Mouse (Mus musculus) ovary, postnatal 36 days (tissue): ENCODE results near the gene Six6.

Source experiments
- DNase-seq: peaks from one replicate; pipeline ENCODE4 v3.0.0; 2022; ENCODE audit warnings: low spot score, mixed read lengths

Gene Six6

GRCm38 (mm10) chr12:72957829-72958424 is 18.2 kb downstream of the Six6 start:
- DNase-seq = no peak

DNA sequence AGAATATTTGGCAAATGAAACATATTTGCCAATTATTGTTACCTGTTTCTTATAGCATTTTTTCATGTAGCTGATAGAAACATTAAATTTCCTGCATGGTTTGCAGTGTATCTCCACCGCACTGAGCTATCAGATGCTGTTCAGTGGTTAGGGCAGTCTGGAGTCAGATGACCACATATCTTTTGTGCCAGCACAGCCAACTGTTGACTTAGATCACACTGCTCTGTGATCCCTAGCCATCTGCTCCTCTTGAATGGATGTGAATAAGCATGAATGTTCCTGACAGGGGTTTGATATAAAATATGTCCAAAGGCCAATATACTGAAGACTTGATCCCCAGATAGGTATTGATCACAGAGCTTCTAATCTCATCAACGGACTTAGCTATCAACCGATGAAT is 18.8 kb downstream of the Six6 start:
- no peak for DNase-seq

DNA sequence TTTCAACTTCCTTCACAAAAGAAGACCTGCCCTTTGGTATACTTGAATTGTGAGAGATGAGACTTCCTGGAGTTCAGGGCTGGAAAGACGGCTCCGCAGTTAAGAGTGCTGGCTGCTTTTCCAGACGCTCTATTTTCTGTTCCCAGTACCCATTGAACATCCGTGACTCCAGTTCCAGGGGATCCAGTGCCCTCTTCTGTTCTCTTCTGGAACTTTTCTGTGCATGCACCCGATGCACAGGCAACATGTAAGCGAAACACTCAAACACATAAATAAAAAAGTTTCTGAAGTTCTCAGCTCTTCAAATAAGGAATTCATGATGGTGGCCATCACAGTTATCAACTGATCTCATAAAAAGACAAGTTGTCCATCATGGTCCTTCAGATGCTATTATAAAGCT is 23.1 kb downstream of the Six6 start:
- DNase-seq = no peak

- DNase-seq = no peak
Measured at GRCm38 (mm10) chr12:72967541-72967940, 27.8 kb downstream of the Six6 start.

- DNase-seq = no peak
Measured at GRCm38 (mm10) chr12:72970620-72971019, 30.9 kb downstream of the Six6 start.

DNA sequence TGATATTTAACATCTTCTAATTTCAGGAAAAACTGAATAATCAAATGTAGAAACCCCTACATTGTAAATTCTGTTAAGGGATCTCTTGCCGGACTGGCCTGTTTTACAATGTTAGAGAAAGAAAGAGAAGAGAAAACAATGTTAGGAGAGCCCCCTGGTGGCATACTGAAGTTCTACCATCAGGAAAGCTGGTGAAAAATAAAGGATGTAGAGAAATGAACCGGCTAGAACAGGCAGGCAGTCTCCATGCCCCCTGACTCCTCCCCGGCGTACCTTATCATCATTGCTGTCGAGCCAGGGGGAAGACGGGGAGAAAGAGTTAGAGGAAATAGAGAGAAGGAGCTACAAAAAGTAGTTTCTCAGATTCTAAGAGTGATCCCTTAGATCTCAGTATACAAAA is 33.5 kb downstream of the Six6 start:
- DNase-seq = no peak

- no peak for DNase-seq
Measured at GRCm38 (mm10) chr12:72976172-72976571, 36.5 kb downstream of the Six6 start.

DNA sequence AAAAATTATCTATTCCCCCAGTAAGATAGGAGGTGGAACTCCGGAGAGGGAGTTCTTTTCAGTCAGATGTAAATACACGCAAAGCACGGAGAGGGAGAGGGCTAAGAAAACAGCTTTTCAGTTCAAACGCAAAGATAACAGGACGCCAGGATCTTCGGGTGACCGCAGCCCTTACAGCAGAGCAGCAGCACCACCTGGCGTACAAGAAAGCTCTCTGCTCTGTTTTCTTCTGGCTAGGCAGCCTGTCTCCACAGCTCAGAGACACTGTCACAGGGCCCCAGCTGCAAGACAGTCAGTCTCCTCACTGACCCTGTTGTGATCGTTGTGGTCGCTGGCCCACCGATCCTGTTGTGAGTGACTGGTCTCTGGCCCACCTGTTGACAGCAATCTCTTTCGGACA is 37.0 kb downstream of the Six6 start:
- peak; percentile 68 for DNase-seq

DNA sequence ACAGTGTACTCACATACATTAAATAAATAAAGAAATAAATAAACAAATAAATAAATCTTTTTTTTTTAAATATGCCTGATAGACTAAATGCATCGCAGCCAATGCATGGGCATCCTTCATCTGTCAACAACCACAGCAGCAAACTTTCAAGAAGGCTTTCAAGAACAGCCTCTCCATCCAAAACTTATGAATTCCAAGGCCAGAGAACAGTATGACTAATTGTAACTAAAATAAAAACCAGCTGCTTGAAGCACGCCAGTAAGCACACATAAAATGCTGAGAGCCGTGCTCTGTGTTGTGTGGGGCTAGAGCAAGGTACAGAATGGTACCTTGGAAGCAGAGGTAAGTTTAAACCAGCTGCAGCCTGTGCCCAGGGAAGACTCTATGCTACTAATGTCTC is 38.2 kb downstream of the Six6 start:
- DNase-seq = no peak

- no peak for DNase-seq
Measured at GRCm38 (mm10) chr12:72979236-72979635, 39.5 kb downstream of the Six6 start.

- DNase-seq = peak; percentile 36
Measured at GRCm38 (mm10) chr12:72982616-72983015, 42.9 kb downstream of the Six6 start.

- no peak for DNase-seq
Measured at GRCm38 (mm10) chr12:72983071-72983857, 43.6 kb downstream of the Six6 start.
